Mouse (Mus musculus) cerebellum, adult 11 months (tissue): ENCODE data around the gene Dtx1.

Experiments used
- DNase-seq: peaks from one replicate; pipeline ENCODE4 v3.0.0; 2022

Dtx1 gene

GRCm38 (mm10) chr5:120674229-120675145 is 37.2 kb downstream of the Dtx1 start:
- DNase-seq: no peak

- peak; percentile 56 for DNase-seq
Measured at GRCm38 (mm10) chr5:120673626-120674025, 38.1 kb downstream of the Dtx1 start.

- DNase-seq: no peak
Measured at GRCm38 (mm10) chr5:120671865-120672264, 39.9 kb downstream of the Dtx1 start.

GRCm38 (mm10) chr5:120670132-120670531 is 41.6 kb downstream of the Dtx1 start:
- DNase-seq: no peak

- DNase-seq: no peak
Measured at GRCm38 (mm10) chr5:120668761-120669160, 43.0 kb downstream of the Dtx1 start.

- DNase-seq: no peak
Measured at GRCm38 (mm10) chr5:120664888-120665287, 46.8 kb downstream of the Dtx1 start.

- DNase-seq: no peak
Measured at GRCm38 (mm10) chr5:120660816-120661215, 50.9 kb downstream of the Dtx1 start.

GRCm38 (mm10) chr5:120656281-120656751 is 55.4 kb downstream of the Dtx1 start:
- no peak for DNase-seq

- no peak for DNase-seq
Measured at GRCm38 (mm10) chr5:120653873-120654272, 57.9 kb downstream of the Dtx1 start.

GRCm38 (mm10) chr5:120652915-120653701 is 58.6 kb downstream of the Dtx1 start:
- no peak for DNase-seq

GRCm38 (mm10) chr5:120651230-120651629 is 60.5 kb downstream of the Dtx1 start:
- DNase-seq: no peak

- DNase-seq: no peak
Measured at GRCm38 (mm10) chr5:120649938-120650337, 61.8 kb downstream of the Dtx1 start.

GRCm38 (mm10) chr5:120649374-120649933 is 62.3 kb downstream of the Dtx1 start:
- DNase-seq: no peak

- peak; percentile 40 for DNase-seq
Measured at GRCm38 (mm10) chr5:120648569-120649373, 63.0 kb downstream of the Dtx1 start, which contains the start of gene Rasal1. TSS of gene Rasal1 (plus strand) at chr5:120648812.

GRCm38 (mm10) chr5:120647814-120648491 is 63.8 kb downstream of the Dtx1 start:
- DNase-seq: no peak

- no peak for DNase-seq
Measured at GRCm38 (mm10) chr5:120647361-120647760, 64.4 kb downstream of the Dtx1 start.

- no peak for DNase-seq
Measured at GRCm38 (mm10) chr5:120645851-120646250, 65.9 kb downstream of the Dtx1 start.

GRCm38 (mm10) chr5:120644227-120644626 is 67.5 kb downstream of the Dtx1 start:
- no peak for DNase-seq

- DNase-seq: peak; percentile 46
Measured at GRCm38 (mm10) chr5:120643365-120644085, 68.2 kb downstream of the Dtx1 start.

- no peak for DNase-seq
Measured at GRCm38 (mm10) chr5:120640094-120640493, 71.6 kb downstream of the Dtx1 start.

- DNase-seq: no peak
Measured at GRCm38 (mm10) chr5:120635633-120636032, 76.1 kb downstream of the Dtx1 start.
